Mouse (Mus musculus) cerebellum, adult 2 months (tissue): ENCODE results near the gene Igll1. TPM values are rescaled to one million over a fixed set of nuclear protein-coding genes. Genes with fewer than 3 reads are reported as not detected.
A peak's percentile ranks its signal among the peaks of the same experiment; 100 is the strongest.
"Not testable (repeated sequence)": the region's sequence is repeated elsewhere in the genome, so short reads cannot be mapped to it uniquely, and the experiment has no call there.

ENCODE experiments used
- DNase-seq, 2 experiments: peaks; one replicate each; pipeline ENCODE4 v3.0.0; 2021
- H3K27ac ChIP-seq: fragments of 200-500 bp; 2 replicates; pipeline ENCODE4 v1.5.1; 2012; ENCODE audit warnings: low read length, control low read depth, inconsistent platforms; ENCODE audit not compliant: insufficient read depth
- H3K27me3 ChIP-seq: fragments of 200-500 bp; 2 replicates; pipeline ENCODE4 v1.6.1; 2012; ENCODE audit warnings: inconsistent platforms, mild to moderate bottlenecking, low read length, moderate library complexity; ENCODE audit not compliant: control insufficient read depth, insufficient read depth
- H3K4me1 ChIP-seq: fragments of 200-500 bp; 2 replicates; pipeline ENCODE4 v1.6.1; 2011; ENCODE audit warnings: low read length; ENCODE audit not compliant: control insufficient read depth, insufficient read depth
- H3K4me3 ChIP-seq: fragments of 200-500 bp; replicated peaks from 2 replicates; pipeline ENCODE3; 2011; ENCODE audit warnings: mild to moderate bottlenecking, low read depth, low read length, control low read depth; ENCODE audit not compliant: insufficient read depth
- CTCF ChIP-seq: fragments of 200-500 bp; IDR thresholded peaks from 2 replicates; pipeline ENCODE4 v1.5.1; 2011; ENCODE audit warnings: low read depth, mild to moderate bottlenecking, control low read depth, low read length, moderate library complexity, borderline replicate concordance; ENCODE audit not compliant: insufficient read depth
- POLR2A ChIP-seq: fragments of 200-500 bp; IDR thresholded peaks from 2 replicates; pipeline ENCODE4 v1.6.1; 2011; ENCODE audit warnings: low read length, control low read depth, borderline replicate concordance; ENCODE audit not compliant: insufficient read depth
- WGBS: fragments of 180-500 bp; shearing (Covaris S2); methylation state at CpG from one replicate; pipeline ENCODE4 v1.1.7; 2018; 5-methylcytosine and 5-hydroxymethylcytosine counted together
- polyA plus RNA-seq: library from polyadenylated mRNA; depleted of rRNA; stranded (reverse); fragments of >200 nt; gene quantifications from 2 replicates; pipeline ENCODE4 v1.2.3, GENCODE M21; 2012

Igll1 gene
- polyA plus RNA-seq, 1 experiment, result not detected

- Histone ChIP-seq H3K27me3 (no peaks in the 10 kb centered on the region), H3K27ac (no peak overlapping the region), H3K4me3 (no peak overlapping the region), H3K4me1 (no peaks in the 10 kb centered on the region)
- DNase-seq, result no peak
- TF ChIP-seq POLR2A, result no peak
- TF ChIP-seq CTCF, result no peak
- 52% methylated on average over 5 of the region's 5 CpGs for WGBS
Observed at GRCm38 (mm10) chr16:16865696-16866561, 2.1 kb upstream of the Igll1 start.

- no peaks in the 10 kb centered on the region for H3K27me3 ChIP-seq
- no peak overlapping the region for H3K27ac ChIP-seq
- DNase-seq, result no peak
- TF ChIP-seq CTCF, result no peak
- H3K4me3 ChIP-seq, result no peak overlapping the region
- no peaks in the 10 kb centered on the region for H3K4me1 ChIP-seq
Observed at GRCm38 (mm10) chr16:16865217-16865616, 1.4 kb upstream of the Igll1 start.

GRCm38 (mm10) chr16:16862288-16862687, 1.5 kb downstream of the Igll1 start:
- WGBS, result 66% methylated on average over 3 of the region's 3 CpGs

GRCm38 (mm10) chr16:16856731-16857476, 6.9 kb downstream of the Igll1 start:
- 74% methylated on average over 13 of the region's 13 CpGs for WGBS
- Histone ChIP-seq H3K4me3 (no peak overlapping the region), H3K4me1 (no peaks in the 10 kb centered on the region), H3K27ac (no peak overlapping the region), H3K27me3 (no peaks in the 10 kb centered on the region)
- DNase-seq, result no peak
- TF ChIP-seq POLR2A (no peak), CTCF (no peak)

More at GRCm38 (mm10) chr16:16862288-16862687, 1.5 kb downstream of the Igll1 start:
- DNase-seq, result no peak
- no peaks in the 10 kb centered on the region for H3K4me1 ChIP-seq
- TF ChIP-seq CTCF, result no peak
- TF ChIP-seq POLR2A, result no peak
- no peak overlapping the region for H3K4me3 ChIP-seq
- H3K27me3 ChIP-seq, result no peaks in the 10 kb centered on the region
- no peak overlapping the region for H3K27ac ChIP-seq

GRCm38 (mm10) chr16:16856054-16856453, 7.7 kb downstream of the Igll1 start:
- not testable (repeated sequence) for DNase-seq, H3K4me3 ChIP-seq, H3K4me1 ChIP-seq, H3K27me3 ChIP-seq, H3K27ac ChIP-seq
- WGBS, result 82% methylated on average over 9 of the region's 9 CpGs

GRCm38 (mm10) chr16:16855541-16855940, 8.2 kb downstream of the Igll1 start:
- TF ChIP-seq POLR2A (no peak), CTCF (no peak)
- H3K4me1 ChIP-seq, result no peaks in the 10 kb centered on the region
- H3K27me3 ChIP-seq, result no peaks in the 10 kb centered on the region
- DNase-seq, result no peak
- H3K27ac ChIP-seq, result no peak overlapping the region
- WGBS, result 97% methylated on average over 1 of the region's 1 CpGs
- H3K4me3 ChIP-seq, result no peak overlapping the region

- 23% methylated on average over 6 of the region's 6 CpGs for WGBS
- H3K27me3 ChIP-seq, result no peaks in the 10 kb centered on the region
- H3K4me1 ChIP-seq, result no peaks in the 10 kb centered on the region
- no peak for DNase-seq
- H3K27ac ChIP-seq, result no peak overlapping the region
- H3K4me3 ChIP-seq, result no peak overlapping the region
- TF ChIP-seq POLR2A (no peak), CTCF (peak; percentile 15; the same call in 1 of the 2 replicates)
Observed at GRCm38 (mm10) chr16:16854836-16855235, 8.9 kb downstream of the Igll1 start.

GRCm38 (mm10) chr16:16852411-16852810, 11.4 kb downstream of the Igll1 start:
- no peak for DNase-seq
- H3K27me3 ChIP-seq, result no peaks in the 10 kb centered on the region
- TF ChIP-seq CTCF (no peak), POLR2A (no peak)
- no peaks in the 10 kb centered on the region for H3K4me1 ChIP-seq
- no peak overlapping the region for H3K27ac ChIP-seq
- H3K4me3 ChIP-seq, result no peak overlapping the region
- 78% methylated on average over 3 of the region's 3 CpGs for WGBS
